Mouse (Mus musculus) urinary bladder, postnatal 14 days (tissue): ENCODE data around the gene Rprd1b.

Experiments
- DNase-seq: peaks from one replicate; pipeline ENCODE4 v3.0.0; 2021; ENCODE audit warnings: low spot score

Gene Rprd1b

GRCm38 (mm10) chr2:158122814-158123213 is 94.5 kb downstream of the Rprd1b start:
- DNase-seq, result no peak

GRCm38 (mm10) chr2:158127245-158127644 is 98.9 kb downstream of the Rprd1b start:
- DNase-seq, result no peak

- no peak for DNase-seq
These were observed 99.6 kb downstream of the Rprd1b start for GRCm38 (mm10) chr2:158127872-158128271.

- DNase-seq, result no peak
These were observed 100.3 kb downstream of the Rprd1b start for GRCm38 (mm10) chr2:158128461-158129130.

GRCm38 (mm10) chr2:158129291-158130002 is 101.2 kb downstream of the Rprd1b start:
- DNase-seq, result no peak

- DNase-seq, result peak; percentile 55
These were observed 102.2 kb downstream of the Rprd1b start for GRCm38 (mm10) chr2:158130391-158130986.

- DNase-seq, result no peak
These were observed 103.0 kb downstream of the Rprd1b start for GRCm38 (mm10) chr2:158131197-158131835.

GRCm38 (mm10) chr2:158132320-158132719 is 104.0 kb downstream of the Rprd1b start:
- no peak for DNase-seq

- no peak for DNase-seq
These were observed 104.8 kb downstream of the Rprd1b start for GRCm38 (mm10) chr2:158133050-158133449.

- no peak for DNase-seq
These were observed 107.9 kb downstream of the Rprd1b start for GRCm38 (mm10) chr2:158136205-158136604.

GRCm38 (mm10) chr2:158137771-158138170 is 109.5 kb downstream of the Rprd1b start:
- no peak for DNase-seq

- no peak for DNase-seq
These were observed 110.5 kb downstream of the Rprd1b start for GRCm38 (mm10) chr2:158138778-158139177.

GRCm38 (mm10) chr2:158139628-158140027 is 111.3 kb downstream of the Rprd1b start:
- DNase-seq, result peak; percentile 64

GRCm38 (mm10) chr2:158140664-158141063 is 112.4 kb downstream of the Rprd1b start:
- DNase-seq, result no peak

GRCm38 (mm10) chr2:158141271-158141670 is 113.0 kb downstream of the Rprd1b start:
- DNase-seq, result no peak

GRCm38 (mm10) chr2:158141690-158142440 is 113.6 kb downstream of the Rprd1b start:
- no peak for DNase-seq

- no peak for DNase-seq
These were observed 114.7 kb downstream of the Rprd1b start for GRCm38 (mm10) chr2:158142981-158143380.

GRCm38 (mm10) chr2:158143816-158144215 is 115.5 kb downstream of the Rprd1b start:
- DNase-seq, result no peak

- DNase-seq, result no peak
These were observed 116.0 kb downstream of the Rprd1b start for GRCm38 (mm10) chr2:158144263-158144662.

GRCm38 (mm10) chr2:158144750-158145527 is 116.6 kb downstream of the Rprd1b start:
- no peak for DNase-seq

- DNase-seq, result no peak
These were observed 117.3 kb downstream of the Rprd1b start for GRCm38 (mm10) chr2:158145528-158146065.
